Mouse (Mus musculus): Measurements from ENCODE around the gene Gpn3. TPM values are rescaled to one million over a fixed set of nuclear protein-coding genes. Genes with fewer than 3 reads are reported as not detected.
A peak's percentile ranks its signal among the peaks of the same experiment; 100 is the strongest.

The Gpn3 gene
- polyA plus RNA-seq, 1 experiment from 2014 or later, result 57.0 TPM

GRCm38 (mm10) chr5:122378171-122378570, 6.5 kb downstream of the Gpn3 start:
- ATAC-seq (ENCODE audit: insufficient read depth, low FRiP score), result no peak
- 97% methylated on average over 12 of the region's 12 CpGs for WGBS
- Histone ChIP-seq H3K27me3 (ENCODE audit: control insufficient read depth, insufficient read depth, low read length) (no peaks in the 10 kb centered on the region), H3K9me3 (replicated peaks; ENCODE audit: control insufficient read depth, low read length) (no peaks in the 10 kb centered on the region), H3K9ac (ENCODE audit: low read length) (no peak overlapping the region), H3K4me2 (ENCODE audit: low read depth, low read length) (no peak overlapping the region), H3K36me3 (ENCODE audit: control insufficient read depth, insufficient read depth, low read length) (peaks cover 11% of the 10 kb centered on the region), H3K27ac (ENCODE audit: low read length) (no peak overlapping the region), H3K4me3 (replicated peaks; ENCODE audit: low read length) (no peak overlapping the region), H3K4me1 (ENCODE audit: control insufficient read depth, insufficient read depth, low read length) (peaks cover 2% of the 10 kb centered on the region; the same call in 1 of the 2 replicates)

- H3K4me3 ChIP-seq (replicated peaks; ENCODE audit: low read length), result no peak overlapping the region
- no peaks in the 10 kb centered on the region for H3K4me1 ChIP-seq (ENCODE audit: control insufficient read depth, insufficient read depth, low read length)
- peak; percentile 56 for ATAC-seq (ENCODE audit: insufficient read depth, low FRiP score)
- WGBS, result 53% methylated on average over 11 of the region's 11 CpGs
- H3K27me3 ChIP-seq (ENCODE audit: control insufficient read depth, insufficient read depth, low read length), result no peaks in the 10 kb centered on the region
- no peak overlapping the region for H3K4me2 ChIP-seq (ENCODE audit: low read depth, low read length)
- no peaks in the 10 kb centered on the region for H3K9me3 ChIP-seq (replicated peaks; ENCODE audit: control insufficient read depth, low read length)
- H3K9ac ChIP-seq (ENCODE audit: low read length), result no peak overlapping the region
- H3K27ac ChIP-seq (ENCODE audit: low read length), result no peak overlapping the region
- peaks cover 11% of the 10 kb centered on the region for H3K36me3 ChIP-seq (ENCODE audit: control insufficient read depth, insufficient read depth, low read length)
Measured at GRCm38 (mm10) chr5:122379374-122380155, 7.9 kb downstream of the Gpn3 start.

GRCm38 (mm10) chr5:122390006-122390405, 18.3 kb downstream of the Gpn3 start:
- H3K9me3 ChIP-seq (replicated peaks; ENCODE audit: control insufficient read depth, low read length), result no peaks in the 10 kb centered on the region
- H3K4me2 ChIP-seq (ENCODE audit: low read depth, low read length), result no peak overlapping the region
- no peak for ATAC-seq (ENCODE audit: insufficient read depth, low FRiP score)
- no peak overlapping the region for H3K9ac ChIP-seq (ENCODE audit: low read length)
- no peaks in the 10 kb centered on the region for H3K36me3 ChIP-seq (ENCODE audit: control insufficient read depth, insufficient read depth, low read length)
- no peaks in the 10 kb centered on the region for H3K27me3 ChIP-seq (ENCODE audit: control insufficient read depth, insufficient read depth, low read length)
- no peak overlapping the region for H3K4me3 ChIP-seq (replicated peaks; ENCODE audit: low read length)
- peaks cover 10% of the 10 kb centered on the region for H3K4me1 ChIP-seq (ENCODE audit: control insufficient read depth, insufficient read depth, low read length)
- no peak overlapping the region for H3K27ac ChIP-seq (ENCODE audit: low read length)
- WGBS, result 93% methylated on average over 5 of the region's 5 CpGs

GRCm38 (mm10) chr5:122390671-122391070, 19.0 kb downstream of the Gpn3 start:
- no peaks in the 10 kb centered on the region for H3K36me3 ChIP-seq (ENCODE audit: control insufficient read depth, insufficient read depth, low read length)
- H3K27ac ChIP-seq (ENCODE audit: low read length), result no peak overlapping the region
- no peak for ATAC-seq (ENCODE audit: insufficient read depth, low FRiP score)
- H3K4me2 ChIP-seq (ENCODE audit: low read depth, low read length), result no peak overlapping the region
- no peaks in the 10 kb centered on the region for H3K27me3 ChIP-seq (ENCODE audit: control insufficient read depth, insufficient read depth, low read length)
- no peak overlapping the region for H3K4me3 ChIP-seq (replicated peaks; ENCODE audit: low read length)
- H3K9ac ChIP-seq (ENCODE audit: low read length), result no peak overlapping the region
- H3K9me3 ChIP-seq (replicated peaks; ENCODE audit: control insufficient read depth, low read length), result no peaks in the 10 kb centered on the region
- H3K4me1 ChIP-seq (ENCODE audit: control insufficient read depth, insufficient read depth, low read length), result peaks cover 10% of the 10 kb centered on the region

DNA sequence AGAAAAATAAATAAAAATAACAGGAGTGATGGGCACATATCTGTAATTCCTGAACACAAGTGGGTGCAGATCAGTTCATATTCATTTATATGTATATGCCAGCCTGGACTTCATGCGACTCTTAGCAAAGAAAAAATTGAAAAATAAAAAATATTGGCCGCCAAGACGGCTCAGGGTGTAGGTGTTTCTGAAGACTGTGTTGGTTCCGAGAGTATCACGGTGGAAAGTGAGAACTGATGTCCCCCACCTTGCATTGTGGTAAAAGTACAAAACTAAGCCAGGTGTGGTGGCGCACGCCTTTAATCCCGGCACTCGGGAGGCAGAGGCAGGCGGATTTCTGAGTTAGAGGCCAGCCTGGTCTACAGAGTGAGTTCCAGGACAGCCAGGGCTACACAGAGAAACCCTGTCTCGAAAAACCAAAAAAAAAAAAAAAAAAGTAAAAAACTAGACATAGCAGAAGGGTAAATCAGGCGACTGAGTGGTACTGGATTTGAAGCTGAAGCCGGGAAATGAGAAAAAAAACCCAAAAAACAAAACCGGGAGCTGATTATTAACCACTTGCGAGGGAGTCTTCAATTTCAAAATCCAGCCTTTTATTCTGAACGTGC, 19.6 kb downstream of the Gpn3 start:
- peak overlapping the region; percentile 37; the same call in 1 of the 2 replicates for H3K4me2 ChIP-seq (ENCODE audit: low read depth, low read length)
- H3K4me3 ChIP-seq (replicated peaks; ENCODE audit: low read length), result peak overlapping the region; percentile 91; the same call in 1 of the 2 replicates
- no peaks in the 10 kb centered on the region for H3K27me3 ChIP-seq (ENCODE audit: control insufficient read depth, insufficient read depth, low read length)
- no peak overlapping the region for H3K9ac ChIP-seq (ENCODE audit: low read length)
- H3K36me3 ChIP-seq (ENCODE audit: control insufficient read depth, insufficient read depth, low read length), result no peaks in the 10 kb centered on the region
- 53% methylated on average over 15 of the region's 16 CpGs for WGBS
- ATAC-seq (ENCODE audit: insufficient read depth, low FRiP score), result no peak
- H3K9me3 ChIP-seq (replicated peaks; ENCODE audit: control insufficient read depth, low read length), result no peaks in the 10 kb centered on the region
- peaks cover 10% of the 10 kb centered on the region for H3K4me1 ChIP-seq (ENCODE audit: control insufficient read depth, insufficient read depth, low read length)
- H3K27ac ChIP-seq (ENCODE audit: low read length), result no peak overlapping the region

- peak within 1 kb of the TSS; percentile 88 for H3K9ac ChIP-seq (ENCODE audit: low read length)
- H3K4me3 ChIP-seq (replicated peaks; ENCODE audit: low read length), result peak within 1 kb of the TSS; percentile 91
- H3K4me1 ChIP-seq (ENCODE audit: control insufficient read depth, insufficient read depth, low read length), result peaks cover 12% of the 10 kb centered on the region
- peak within 1 kb of the TSS; percentile 88 for H3K4me2 ChIP-seq (ENCODE audit: low read depth, low read length)
- WGBS, result under 1% methylated on average over 39 of the region's 39 CpGs
- ATAC-seq (ENCODE audit: insufficient read depth, low FRiP score), result peak; percentile 91
- H3K9me3 ChIP-seq (replicated peaks; ENCODE audit: control insufficient read depth, low read length), result no peaks in the 10 kb centered on the region
- no peaks in the 10 kb centered on the region for H3K36me3 ChIP-seq (ENCODE audit: control insufficient read depth, insufficient read depth, low read length)
- H3K27me3 ChIP-seq (ENCODE audit: control insufficient read depth, insufficient read depth, low read length), result no peaks in the 10 kb centered on the region
- peak within 1 kb of the TSS; percentile 75; the same call in 1 of the 2 replicates for H3K27ac ChIP-seq (ENCODE audit: low read length)
Measured at GRCm38 (mm10) chr5:122391786-122392180, 20.1 kb downstream of the Gpn3 start, which contains the start of gene Arpc3. Arpc3 (plus strand) TSS chr5:122391878.

GRCm38 (mm10) chr5:122392227-122393004, 20.7 kb downstream of the Gpn3 start:
- H3K27ac ChIP-seq (ENCODE audit: low read length), result peak overlapping the region; percentile 75; the same call in 1 of the 2 replicates
- H3K27me3 ChIP-seq (ENCODE audit: control insufficient read depth, insufficient read depth, low read length), result no peaks in the 10 kb centered on the region
- H3K4me2 ChIP-seq (ENCODE audit: low read depth, low read length), result peak overlapping the region; percentile 88
- H3K9ac ChIP-seq (ENCODE audit: low read length), result peak overlapping the region; percentile 88
- no peaks in the 10 kb centered on the region for H3K36me3 ChIP-seq (ENCODE audit: control insufficient read depth, insufficient read depth, low read length)
- no peaks in the 10 kb centered on the region for H3K9me3 ChIP-seq (replicated peaks; ENCODE audit: control insufficient read depth, low read length)
- peak overlapping the region; percentile 91 for H3K4me3 ChIP-seq (replicated peaks; ENCODE audit: low read length)
- H3K4me1 ChIP-seq (ENCODE audit: control insufficient read depth, insufficient read depth, low read length), result peaks cover 12% of the 10 kb centered on the region
- no peak; the same call in 1 of the 2 replicates for ATAC-seq (ENCODE audit: insufficient read depth, low FRiP score)
- 13% methylated on average over 19 of the region's 19 CpGs for WGBS

GRCm38 (mm10) chr5:122393887-122394286, 22.2 kb downstream of the Gpn3 start:
- no peaks in the 10 kb centered on the region for H3K9me3 ChIP-seq (replicated peaks; ENCODE audit: control insufficient read depth, low read length)
- no peak overlapping the region for H3K4me3 ChIP-seq (replicated peaks; ENCODE audit: low read length)
- no peak for ATAC-seq (ENCODE audit: insufficient read depth, low FRiP score)
- no peak overlapping the region for H3K9ac ChIP-seq (ENCODE audit: low read length)
- H3K27me3 ChIP-seq (ENCODE audit: control insufficient read depth, insufficient read depth, low read length), result no peaks in the 10 kb centered on the region
- H3K4me1 ChIP-seq (ENCODE audit: control insufficient read depth, insufficient read depth, low read length), result peaks cover 12% of the 10 kb centered on the region
- no peak overlapping the region for H3K27ac ChIP-seq (ENCODE audit: low read length)
- no peak overlapping the region for H3K4me2 ChIP-seq (ENCODE audit: low read depth, low read length)
- 53% methylated on average over 2 of the region's 2 CpGs for WGBS
- H3K36me3 ChIP-seq (ENCODE audit: control insufficient read depth, insufficient read depth, low read length), result no peaks in the 10 kb centered on the region

All from stomach, embryonic 16.5 days (tissue).